Comparison of ENCODE assay signal across 19 mouse cellular contexts in the genomic region with DNA sequence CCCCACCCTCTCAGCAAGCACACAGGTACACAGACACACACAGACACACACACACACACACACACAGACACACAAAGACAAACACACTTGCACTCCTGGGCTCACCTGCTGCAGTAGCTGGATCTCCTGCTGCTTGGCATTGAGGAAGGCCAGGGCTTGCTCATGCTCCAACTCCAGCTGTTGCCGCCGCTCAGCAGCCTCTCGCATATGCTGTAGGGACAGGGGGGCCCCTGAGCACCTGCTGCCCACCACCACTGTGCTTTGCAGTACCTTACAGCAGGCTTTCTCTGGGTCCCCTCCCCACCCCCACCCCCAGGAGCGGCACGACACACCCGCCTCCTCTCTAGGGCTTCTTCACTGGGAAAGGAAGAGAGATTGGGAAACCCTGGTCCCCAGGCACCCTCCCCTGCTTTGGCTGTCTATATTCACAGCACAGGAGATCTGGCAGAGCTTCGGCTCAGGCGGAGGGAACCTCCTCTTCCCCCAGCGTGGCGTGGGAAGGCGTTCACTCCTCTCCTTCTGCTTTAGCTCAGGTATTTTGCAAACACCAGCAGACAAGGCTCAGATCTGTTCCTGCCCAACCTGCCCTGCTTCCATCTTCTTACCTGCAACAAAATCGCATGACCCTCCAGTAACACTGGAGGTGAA.
DNase-seq lines count a peak whose midpoint lies in the region; ATAC-seq lines count a peak whose summit lies in the region.
"Had no signal": no experiment of that assay in that cellular context is flagged by ENCODE, and none has a peak within 500 bp of the region (broad histone marks: within the 10 kb centered on the region; RNA-seq: fewer than 3 reads in every experiment).

No protein-coding gene starts in this region.

- 53% methylated on average over 12 of the region's 12 CpGs for WGBS in hindbrain, embryonic 14.5 days
- 55% methylated on average over 12 of the region's 12 CpGs for WGBS in hindbrain, embryonic 10.5 days
- WGBS in limb, embryonic 13.5 days = 41% methylated on average over 12 of the region's 12 CpGs
- 55% methylated on average over 12 of the region's 12 CpGs for WGBS in limb, embryonic 10.5 days

- no peaks in the 10 kb centered on the region for H3K27me3 ChIP-seq in hindbrain, embryonic 14.5 days (ENCODE audit: control insufficient read depth, insufficient read depth, low read length)
- H3K27me3 ChIP-seq in hindbrain, embryonic 10.5 days (ENCODE audit: insufficient read depth, poor library complexity, severe bottlenecking) = no peaks in the 10 kb centered on the region
- peaks cover 4% of the 10 kb centered on the region; the same call in 1 of the 2 replicates for H3K27me3 ChIP-seq in limb, embryonic 13.5 days
- no peaks in the 10 kb centered on the region for H3K27me3 ChIP-seq in limb, embryonic 10.5 days (ENCODE audit: low read depth, poor library complexity, severe bottlenecking)
- H3K27me3 ChIP-seq: heart, embryonic 12.5 days; stomach, embryonic 15.5 days had no signal

- H3K4me2 ChIP-seq in hindbrain, embryonic 14.5 days (replicated peaks) = no peak overlapping the region
- H3K4me2 ChIP-seq in limb, embryonic 13.5 days (replicated peaks) = no peak overlapping the region
- H3K4me2 ChIP-seq: heart, embryonic 12.5 days; stomach, embryonic 15.5 days had no signal

- no peaks in the 10 kb centered on the region for H3K36me3 ChIP-seq in hindbrain, embryonic 14.5 days (replicated peaks; ENCODE audit: control insufficient read depth, insufficient read depth)
- no peaks in the 10 kb centered on the region for H3K36me3 ChIP-seq in hindbrain, embryonic 10.5 days
- H3K36me3 ChIP-seq in limb, embryonic 13.5 days = no peaks in the 10 kb centered on the region
- H3K36me3 ChIP-seq in limb, embryonic 10.5 days = no peaks in the 10 kb centered on the region
- H3K36me3 ChIP-seq: heart, embryonic 12.5 days; stomach, embryonic 15.5 days had no signal

- ATAC-seq in hindbrain, embryonic 14.5 days (ENCODE audit: low FRiP score) = no peak
- peak; percentile 24; the same call in 1 of the 2 replicates for ATAC-seq in limb, embryonic 13.5 days (ENCODE audit: low FRiP score, low read depth)
- ATAC-seq: forebrain, postnatal 0 days had no signal

- H3K27ac ChIP-seq in hindbrain, embryonic 14.5 days = peak overlapping the region; percentile 32; the same call in 1 of the 2 replicates
- H3K27ac ChIP-seq in hindbrain, embryonic 10.5 days = no peak overlapping the region
- no peak overlapping the region for H3K27ac ChIP-seq in limb, embryonic 13.5 days
- H3K27ac ChIP-seq in limb, embryonic 10.5 days = no peak overlapping the region
- H3K27ac ChIP-seq: stomach, embryonic 15.5 days had no signal

- H3K4me3 ChIP-seq in hindbrain, embryonic 14.5 days (replicated peaks; ENCODE audit: low read length) = no peak overlapping the region
- H3K4me3 ChIP-seq in hindbrain, embryonic 10.5 days = no peak overlapping the region
- no peak overlapping the region for H3K4me3 ChIP-seq in limb, embryonic 13.5 days
- no peak overlapping the region for H3K4me3 ChIP-seq in limb, embryonic 10.5 days
- H3K4me3 ChIP-seq: heart, embryonic 12.5 days; stomach, embryonic 15.5 days had no signal

- peaks cover 6% of the 10 kb centered on the region; the same call in 1 of the 2 replicates for H3K4me1 ChIP-seq in hindbrain, embryonic 14.5 days (replicated peaks; ENCODE audit: control insufficient read depth, insufficient read depth, low read length)
- H3K4me1 ChIP-seq in hindbrain, embryonic 10.5 days (replicated peaks) = peaks cover 9% of the 10 kb centered on the region; the same call in 1 of the 2 replicates
- no peaks in the 10 kb centered on the region for H3K4me1 ChIP-seq in limb, embryonic 13.5 days
- H3K4me1 ChIP-seq in limb, embryonic 10.5 days = no peaks in the 10 kb centered on the region
- H3K4me1 ChIP-seq: heart, embryonic 12.5 days; stomach, embryonic 15.5 days had no signal

- no peak for DNase-seq in hindbrain, embryonic 14.5 days (ENCODE audit: low spot score)
- no peak for DNase-seq in hindbrain, embryonic 10.5 days (ENCODE audit: low spot score)
- no peak for DNase-seq in limb, embryonic 10.5 days (ENCODE audit: low spot score)
- peak; percentile 67 to 92 for DNase-seq in left cerebral cortex, postnatal 25 days (ENCODE audit: low spot score in 2 of 2)
- DNase-seq in telencephalon, adult 2 months (ENCODE audit: low read depth, low spot score) = peak; percentile 87
- DNase-seq in thymus, postnatal 4 days = no peak
- DNase-seq in lung, postnatal 14 days = no peak
- DNase-seq: adrenal gland, postnatal 14 days; cerebellum, postnatal 10 days; forebrain, postnatal 0 days; heart, postnatal 36 days; kidney, adult 18-20 months; liver; lung, adult 18-20 months; midbrain, embryonic 14.5 days; thymus, postnatal 36 days had no signal

- no peaks in the 10 kb centered on the region for H3K9me3 ChIP-seq in hindbrain, embryonic 14.5 days (ENCODE audit: control insufficient read depth, low read length)
- no peaks in the 10 kb centered on the region for H3K9me3 ChIP-seq in hindbrain, embryonic 10.5 days
- H3K9me3 ChIP-seq in limb, embryonic 13.5 days = no peaks in the 10 kb centered on the region
- H3K9me3 ChIP-seq in limb, embryonic 10.5 days (replicated peaks) = no peaks in the 10 kb centered on the region
- H3K9me3 ChIP-seq: heart, embryonic 12.5 days; stomach, embryonic 15.5 days had no signal

- H3K9ac ChIP-seq in hindbrain, embryonic 14.5 days = no peak overlapping the region
- H3K9ac ChIP-seq in limb, embryonic 13.5 days = no peak overlapping the region
- H3K9ac ChIP-seq: forebrain, postnatal 0 days; heart, embryonic 12.5 days; stomach, embryonic 15.5 days had no signal

- intact Hi-C loops in left cerebral cortex, postnatal 25 days (cut with DNase I) = loop anchor here (5.0 kb wide), 1 partner anchor 58 kb away; no protein-coding TSS in a partner anchor

Comparison
In these comparisons a context has a peak if more than half of its experiments do, and no peak if none do; other contexts are left out.
1. DNase-seq: peak in left cerebral cortex, postnatal 25 days (2 of 2) and telencephalon, adult 2 months (single experiment); none in hindbrain, embryonic 14.5 days (single experiment), hindbrain, embryonic 10.5 days (single experiment), limb, embryonic 10.5 days (single experiment), thymus, postnatal 4 days (single experiment) and lung, postnatal 14 days (single experiment).